ENCODE assay signal across 7 mouse cellular contexts in the genomic region with DNA sequence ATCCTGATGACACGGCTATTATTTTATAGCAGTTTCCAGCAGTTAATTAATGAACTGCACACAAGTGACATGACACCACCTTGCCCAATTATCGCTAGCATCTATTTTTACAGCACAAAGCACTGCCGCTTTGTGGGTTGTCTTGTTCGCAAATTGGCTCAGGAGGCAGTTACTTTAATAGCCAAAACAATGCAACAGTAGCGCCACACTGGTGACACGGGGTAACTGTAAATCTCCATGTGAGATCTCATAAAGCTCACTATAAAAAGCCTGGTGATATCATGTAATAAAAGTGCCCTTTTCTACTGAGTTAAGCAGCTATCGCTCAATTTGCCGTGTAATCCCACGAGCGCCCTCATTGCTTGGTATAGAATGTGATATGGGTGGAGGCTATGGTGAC.
DNase-seq lines count a peak whose midpoint lies in the region; ATAC-seq and TF ChIP-seq lines count a peak whose summit lies in the region.

No protein-coding gene starts in this region.

- no peak for TF ChIP-seq CTCF in liver, postnatal 0 days (IDR thresholded peaks at IDR 0.05; ENCODE audit: low read depth)

- H3K9ac ChIP-seq in liver, postnatal 0 days (replicated peaks): no peak overlapping the region
- H3K9ac ChIP-seq in liver, embryonic 12.5 days: no peak overlapping the region
- no peak overlapping the region for H3K9ac ChIP-seq in hindbrain, embryonic 16.5 days (ENCODE audit: low read depth, low read length)

- 91% methylated on average over 10 of the region's 10 CpGs for WGBS in liver, postnatal 0 days (ENCODE audit: insufficient replicate concordance)
- WGBS in liver, embryonic 12.5 days (ENCODE audit: insufficient replicate concordance): 86% methylated on average over 10 of the region's 10 CpGs
- WGBS in hindbrain, embryonic 16.5 days: 73% methylated on average over 10 of the region's 10 CpGs

- no peak for ATAC-seq in liver, postnatal 0 days
- ATAC-seq in liver, embryonic 12.5 days: no peak
- no peak for ATAC-seq in hindbrain, embryonic 16.5 days
- no peak for ATAC-seq in erythroblast, adult 5-6 weeks (replicated peaks; ENCODE audit: low FRiP score, poor library complexity, severe bottlenecking)

- DNase-seq in liver, postnatal 0 days: no peak
- peak; percentile 27 to 48 for DNase-seq in left cerebral cortex, postnatal 25 days (ENCODE audit: low spot score in 2 of 2)
- peak; percentile 20 for DNase-seq in right cerebral cortex, postnatal 25 days
- no peak for DNase-seq in gastrocnemius, postnatal 25 days

- H3K27me3 ChIP-seq in liver, postnatal 0 days (ENCODE audit: insufficient read depth, low read length): no peaks in the 10 kb centered on the region
- H3K27me3 ChIP-seq in liver, embryonic 12.5 days (replicated peaks): no peaks in the 10 kb centered on the region
- no peaks in the 10 kb centered on the region for H3K27me3 ChIP-seq in hindbrain, embryonic 16.5 days (replicated peaks; ENCODE audit: control insufficient read depth, insufficient read depth, low read length)

- no peak for TF ChIP-seq EP300 in liver, postnatal 0 days (IDR thresholded peaks at IDR 0.05; ENCODE audit: low read depth)

- peak overlapping the region; percentile 42; the same call in 1 of the 2 replicates for H3K4me2 ChIP-seq in liver, postnatal 0 days (ENCODE audit: low read depth, low read length)
- no peak overlapping the region for H3K4me2 ChIP-seq in liver, embryonic 12.5 days
- peak overlapping the region; percentile 25 for H3K4me2 ChIP-seq in hindbrain, embryonic 16.5 days (ENCODE audit: low read length)

- no peak overlapping the region for H3K4me3 ChIP-seq in liver, postnatal 0 days (ENCODE audit: low read depth, low read length)
- H3K4me3 ChIP-seq in liver, embryonic 12.5 days: no peak overlapping the region
- H3K4me3 ChIP-seq in hindbrain, embryonic 16.5 days (ENCODE audit: low read length): peak overlapping the region; percentile 2; the same call in 1 of the 2 replicates

- H3K36me3 ChIP-seq in liver, postnatal 0 days (replicated peaks; ENCODE audit: insufficient read depth, low read length): no peaks in the 10 kb centered on the region
- no peaks in the 10 kb centered on the region for H3K36me3 ChIP-seq in liver, embryonic 12.5 days
- H3K36me3 ChIP-seq in hindbrain, embryonic 16.5 days (ENCODE audit: control insufficient read depth, insufficient read depth, low read length): no peaks in the 10 kb centered on the region

- no peak overlapping the region for H3K27ac ChIP-seq in liver, postnatal 0 days (ENCODE audit: low read depth)
- no peak overlapping the region for H3K27ac ChIP-seq in liver, embryonic 12.5 days
- no peak overlapping the region for H3K27ac ChIP-seq in hindbrain, embryonic 16.5 days (ENCODE audit: low read depth, low read length)

- intact Hi-C loops in left cerebral cortex, postnatal 25 days (cut with DNase I): no loop called here

- no peaks in the 10 kb centered on the region for H3K9me3 ChIP-seq in liver, postnatal 0 days (ENCODE audit: low read length)
- H3K9me3 ChIP-seq in liver, embryonic 12.5 days (replicated peaks): no peaks in the 10 kb centered on the region
- no peaks in the 10 kb centered on the region for H3K9me3 ChIP-seq in hindbrain, embryonic 16.5 days (ENCODE audit: control insufficient read depth, low read length)

- H3K4me1 ChIP-seq in liver, postnatal 0 days (ENCODE audit: insufficient read depth): no peaks in the 10 kb centered on the region
- no peaks in the 10 kb centered on the region for H3K4me1 ChIP-seq in liver, embryonic 12.5 days
- no peaks in the 10 kb centered on the region for H3K4me1 ChIP-seq in hindbrain, embryonic 16.5 days (ENCODE audit: control insufficient read depth, insufficient read depth, low read depth, low read length)

Comparison
In these comparisons a context has a peak if more than half of its experiments do, and no peak if none do; other contexts are left out.
1. DNase-seq: peak in left cerebral cortex, postnatal 25 days (2 of 2) and right cerebral cortex, postnatal 25 days (single experiment); none in liver, postnatal 0 days (single experiment) and gastrocnemius, postnatal 25 days (single experiment).